Mouse (Mus musculus) gastrocnemius, postnatal 10 days (tissue): ENCODE data around the gene Abcb5. TPM values are rescaled to one million over a fixed set of nuclear protein-coding genes. Genes with fewer than 3 reads are reported as not detected.

Experiments used
- total RNA-seq, 2 experiments: library from RNA; stranded (reverse); gene quantifications; 2 replicates each; pipeline ENCODE4 v1.2.3; 2021

Abcb5 gene
- total RNA-seq, 2 experiments from 2014 or later = not detected

Other genes with a start within 250 kb of the Abcb5 start
- gene Sp8, start 120.1 kb downstream of the Abcb5 start, total RNA-seq = under 1 TPM in 1 of 2 experiments, not detected in 1; 0.09 TPM